Mouse (Mus musculus) G1E-ER4 (cell line): Measurements from ENCODE around the gene Fbxo28. TPM values are rescaled to one million over a fixed set of nuclear protein-coding genes. Genes with fewer than 3 reads are reported as not detected.

Source experiments
- GATA1 ChIP-seq: IDR thresholded peaks from one replicate; pipeline ENCODE4 v1.8.0; 2012; ENCODE audit warnings: low read length, inconsistent platforms
- polyA plus RNA-seq: library from polyadenylated mRNA; stranded (reverse); fragments of >175 nt; gene quantifications from 2 replicates; pipeline ENCODE4 v1.2.3, GENCODE M21; 2012

Fbxo28 gene
- 43.3 and 54.8 TPM in 2 replicates for polyA plus RNA-seq

DNA sequence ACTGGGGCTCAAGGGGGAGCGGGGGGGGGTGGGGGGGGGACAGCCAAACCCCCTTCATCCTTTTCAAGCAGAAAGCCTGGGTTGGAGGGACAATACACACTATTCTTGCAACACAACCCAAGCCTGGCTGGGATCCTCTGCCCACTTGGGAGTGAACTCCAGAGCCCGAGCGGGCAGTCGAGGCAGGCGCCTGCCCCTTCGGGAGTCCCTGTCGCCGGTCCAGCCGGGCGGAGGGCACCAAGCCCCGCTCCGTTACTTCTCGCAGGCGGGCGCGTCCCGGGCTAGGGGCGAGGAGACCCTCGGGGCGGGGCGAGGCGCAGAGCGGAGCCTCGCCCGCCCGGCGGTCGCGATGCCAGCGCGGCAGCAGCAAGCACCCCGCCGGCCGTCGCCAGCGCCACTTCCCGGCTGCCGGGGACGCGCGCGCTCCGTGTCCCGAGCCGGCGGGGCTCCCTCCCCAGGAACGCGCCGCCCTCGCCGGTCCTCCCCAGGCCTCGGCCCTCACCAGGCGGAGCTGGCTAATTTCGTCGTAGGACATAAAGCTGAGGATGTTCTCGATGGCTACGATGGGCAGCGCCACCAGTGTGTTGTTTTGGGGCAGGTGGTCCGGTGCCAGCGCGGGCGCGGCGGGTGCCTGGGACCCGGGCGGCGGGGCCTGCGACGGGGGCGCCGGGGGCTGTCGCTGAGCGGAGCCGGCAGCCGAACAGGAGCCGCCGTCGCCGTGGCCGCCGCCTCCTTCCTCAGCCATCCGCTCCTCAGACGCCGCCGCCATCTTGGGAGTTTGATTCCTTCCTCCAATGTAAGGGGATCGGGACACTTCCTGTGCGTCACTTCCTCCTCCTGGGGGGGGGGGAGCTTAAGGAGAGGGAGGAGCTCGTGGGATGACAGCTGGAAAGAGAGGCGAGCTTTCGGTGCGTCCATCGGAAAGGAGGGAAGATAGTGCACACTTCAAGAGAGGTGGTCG is at the start of gene Fbxo28:
Gene Fbxo28 (minus strand): TSS at position 809 of the 961 bp plus-strand sequence.
- TF ChIP-seq GATA1 = no peak

DNA sequence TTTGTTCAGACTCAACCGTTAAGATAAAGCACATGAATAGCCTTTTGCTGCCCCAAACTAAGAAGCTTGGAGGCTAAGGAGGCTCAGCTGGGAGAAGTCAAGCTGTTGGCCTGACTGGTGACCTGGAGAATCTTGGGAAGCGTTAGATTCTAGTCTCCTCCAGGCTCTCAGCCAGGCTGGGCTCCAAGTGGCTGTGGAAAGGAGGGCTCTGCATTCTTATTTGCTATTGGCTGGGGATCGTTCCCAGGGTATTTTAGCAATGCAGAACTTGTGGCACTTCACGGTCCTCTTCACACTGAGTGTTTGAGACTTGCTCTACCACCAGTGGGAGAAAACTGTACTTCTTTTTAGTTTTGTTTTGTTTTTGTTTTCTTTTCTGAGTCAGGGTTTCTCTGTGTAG is 47.3 kb upstream of the Fbxo28 start:
- TF ChIP-seq GATA1 = no peak

DNA sequence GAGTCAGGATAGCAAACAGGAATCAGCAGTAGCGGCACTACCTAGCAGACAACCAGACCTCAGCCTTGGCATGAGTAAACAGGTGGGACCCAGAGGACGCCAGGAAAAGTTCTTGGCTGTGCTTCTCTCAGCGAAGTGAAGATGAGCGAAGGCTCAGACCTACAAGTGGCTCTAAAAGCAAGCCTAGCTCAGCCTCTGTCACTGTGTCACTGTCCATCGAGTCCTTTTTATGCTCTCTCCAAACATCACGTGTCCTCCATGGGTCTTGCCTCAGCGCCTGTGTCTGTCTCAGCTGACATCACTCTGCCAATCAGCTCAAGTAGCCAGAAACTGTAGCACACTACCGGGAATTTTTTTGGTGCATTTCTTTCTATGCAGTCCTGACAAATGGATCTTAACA is 45.0 kb upstream of the Fbxo28 start:
- TF ChIP-seq GATA1 = no peak

DNA sequence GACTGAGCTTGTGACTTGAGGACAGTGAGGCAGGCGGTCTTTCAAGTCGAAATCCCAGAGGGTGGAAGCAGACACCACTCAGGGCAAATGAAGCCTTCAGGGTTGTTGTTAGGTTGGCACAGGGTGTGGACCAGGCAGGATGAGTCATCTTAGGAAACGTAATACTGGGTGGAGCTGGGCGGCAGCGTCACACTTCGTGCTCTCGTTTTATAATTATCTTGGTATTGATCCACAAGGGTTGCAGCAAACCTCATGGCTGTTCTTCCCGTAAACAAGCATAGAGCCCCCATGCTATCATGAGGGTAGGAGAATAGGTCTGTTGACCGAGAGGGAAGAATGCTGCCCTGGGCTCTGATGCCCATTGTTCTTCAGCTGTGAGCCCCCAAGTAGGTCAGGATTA is 41.7 kb upstream of the Fbxo28 start:
- no peak for TF ChIP-seq GATA1

DNA sequence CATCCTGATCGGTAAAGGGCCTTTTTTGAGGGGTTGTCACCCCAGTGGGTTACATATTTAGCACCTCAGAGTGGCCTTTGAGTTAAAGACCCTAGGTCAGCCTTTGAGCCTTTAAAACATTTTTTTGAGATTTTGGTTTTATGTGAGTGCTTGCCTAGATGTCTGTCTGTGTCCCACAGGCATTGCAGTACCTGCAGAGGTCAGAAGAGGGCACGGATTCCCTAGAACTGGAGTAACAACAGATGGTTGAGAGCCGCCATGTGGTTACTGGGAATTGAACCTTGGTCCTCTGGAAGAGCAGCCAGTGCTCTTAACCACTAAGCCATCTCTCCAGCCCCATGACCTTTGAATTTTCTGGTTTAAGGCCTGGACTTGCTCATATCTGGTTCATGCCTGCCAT is 39.9 kb upstream of the Fbxo28 start:
- no peak for TF ChIP-seq GATA1

DNA sequence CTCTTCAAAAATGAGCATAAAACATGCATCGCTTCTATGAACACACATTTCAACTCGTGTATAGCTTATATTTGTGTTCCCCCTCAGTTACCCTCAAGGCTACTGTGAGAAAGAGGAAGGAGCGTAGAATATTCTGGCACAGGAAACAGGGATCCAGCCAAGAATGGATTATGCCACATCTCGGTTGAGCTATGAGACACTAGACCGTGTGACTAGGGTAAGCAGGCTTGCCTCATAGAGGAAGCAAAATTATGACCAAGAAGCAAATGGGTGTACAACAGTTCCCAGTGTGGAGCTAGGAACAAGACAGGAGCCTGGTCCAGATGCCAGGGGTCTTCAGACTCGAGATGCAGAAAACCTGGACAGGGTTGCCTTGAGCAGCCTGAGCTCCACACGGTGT is 39.3 kb upstream of the Fbxo28 start:
- no peak for TF ChIP-seq GATA1

DNA sequence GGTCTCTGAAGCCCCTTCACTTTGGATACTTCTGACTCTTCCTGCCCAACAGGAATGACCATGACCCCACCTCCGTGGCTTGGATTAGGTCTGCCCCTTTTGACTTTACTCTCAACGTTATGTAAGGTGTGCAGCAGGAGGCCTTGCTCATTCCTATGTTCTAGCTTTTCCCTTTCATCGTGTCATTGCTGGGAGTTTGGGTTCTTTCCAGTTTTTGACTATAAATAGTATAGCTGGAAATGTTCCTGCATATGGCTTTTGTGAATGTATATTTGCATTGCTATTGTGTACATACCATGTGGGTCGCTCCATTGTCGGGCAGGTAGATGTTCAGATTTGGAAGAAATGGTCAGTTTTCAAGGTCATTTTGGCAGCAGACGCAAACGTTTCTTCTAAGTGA is 37.4 kb upstream of the Fbxo28 start:
- TF ChIP-seq GATA1 = no peak

DNA sequence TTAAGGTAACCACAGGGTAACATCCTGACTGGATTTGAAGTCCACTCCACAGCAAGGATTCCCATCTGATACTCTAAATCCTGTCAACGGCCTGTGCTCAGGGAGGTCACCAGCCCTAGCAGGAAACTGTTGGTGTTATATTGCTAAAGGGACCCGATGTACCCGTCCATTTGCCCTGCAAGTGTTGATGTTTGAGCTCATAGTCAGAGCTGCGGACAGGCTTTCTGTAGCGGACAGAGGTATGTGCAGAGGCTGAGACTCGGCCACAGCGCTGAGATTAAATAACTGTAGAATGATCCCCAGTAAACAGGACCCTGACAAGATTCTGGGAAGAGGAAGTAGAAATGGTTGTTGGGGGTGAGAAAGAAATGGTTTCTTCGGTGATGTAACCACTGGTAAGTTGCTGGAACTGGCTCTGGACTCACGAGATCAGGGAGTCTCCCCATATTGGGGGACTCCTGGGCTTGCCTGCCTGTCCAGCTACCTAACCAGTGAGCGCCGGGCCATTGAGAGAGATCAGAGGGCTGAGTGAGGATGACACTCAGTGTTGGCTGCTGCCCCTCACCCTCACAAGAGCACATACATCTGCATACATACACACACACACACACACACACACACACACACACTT is 36.9 kb upstream of the Fbxo28 start:
- no peak for TF ChIP-seq GATA1

DNA sequence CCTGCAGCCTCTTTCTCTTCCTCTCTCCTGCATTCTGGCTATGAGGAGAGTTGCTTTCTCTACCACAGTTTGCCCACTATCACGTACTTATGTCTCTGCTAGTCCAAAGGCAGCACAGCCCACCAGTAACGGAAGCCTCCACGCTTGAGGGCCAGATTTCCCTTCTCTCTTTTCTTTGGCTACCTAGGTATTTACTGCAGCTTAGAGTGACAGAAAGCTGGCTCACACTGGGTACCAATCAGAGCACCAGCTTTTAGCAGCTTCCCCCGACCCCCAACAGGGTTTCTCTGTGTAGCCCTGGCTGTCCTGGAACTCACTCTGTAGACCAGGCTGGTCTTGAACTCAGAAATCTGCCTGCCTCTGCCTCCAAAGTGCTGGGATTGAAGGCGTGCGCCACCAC is 36.1 kb upstream of the Fbxo28 start:
- no peak for TF ChIP-seq GATA1

DNA sequence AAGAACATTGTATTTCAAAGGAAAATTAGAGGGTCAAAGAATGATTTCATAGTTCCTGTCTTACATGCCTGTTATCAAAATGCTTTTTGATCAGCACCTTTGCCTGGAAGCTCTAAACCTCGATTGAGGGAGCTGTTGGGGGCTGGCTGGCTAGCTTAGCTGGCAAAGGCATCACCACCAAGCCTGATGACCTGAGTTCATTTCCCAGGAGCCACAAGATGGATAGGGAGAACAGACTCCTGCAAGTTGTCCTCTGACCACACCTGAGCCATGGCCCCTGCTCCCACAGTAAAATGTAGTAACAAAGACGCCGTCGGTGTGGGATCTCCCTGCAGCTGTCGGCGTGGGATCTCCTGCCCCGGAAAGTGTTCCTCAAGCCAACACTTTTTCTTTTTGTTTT is 35.4 kb upstream of the Fbxo28 start:
- no peak for TF ChIP-seq GATA1

DNA sequence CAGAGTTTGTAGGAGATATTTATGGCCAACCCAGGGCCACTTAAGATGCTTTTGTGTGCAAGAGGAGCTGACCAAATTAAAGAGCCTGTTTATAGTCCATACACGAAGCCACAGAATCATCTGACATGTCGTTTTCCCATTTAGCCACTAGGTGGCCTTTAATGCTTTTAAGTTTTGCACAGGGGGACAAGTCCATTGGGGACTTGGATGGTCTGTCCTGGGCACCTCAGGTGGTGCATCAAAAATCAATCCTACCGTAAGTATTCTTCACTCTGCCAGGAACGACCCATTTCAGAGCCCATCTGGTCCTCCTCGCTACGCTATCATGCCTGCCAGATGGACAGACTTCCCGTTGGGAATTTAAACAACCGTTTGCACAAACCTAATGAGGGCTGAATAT is 34.8 kb upstream of the Fbxo28 start:
- TF ChIP-seq GATA1 = no peak

DNA sequence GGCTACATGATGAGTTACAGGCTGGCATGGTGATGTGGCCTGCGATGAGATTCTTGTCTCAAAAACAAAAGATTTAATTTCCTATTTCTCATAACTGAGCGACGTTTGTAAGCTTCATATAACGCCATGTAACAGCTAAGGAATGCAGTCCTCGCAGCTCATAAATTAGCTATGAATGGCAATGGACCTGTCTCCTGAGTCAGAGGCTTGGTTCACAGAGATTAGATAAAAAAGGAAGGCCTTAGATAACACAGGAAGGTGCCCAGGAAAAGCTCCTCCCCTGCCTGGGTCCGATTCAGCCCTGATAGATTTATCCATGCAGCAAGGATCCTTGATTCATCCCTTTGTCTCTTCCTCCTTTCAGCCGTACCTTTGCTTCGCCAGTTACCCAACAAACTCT is 30.5 kb upstream of the Fbxo28 start:
- peak; percentile 5 for TF ChIP-seq GATA1

DNA sequence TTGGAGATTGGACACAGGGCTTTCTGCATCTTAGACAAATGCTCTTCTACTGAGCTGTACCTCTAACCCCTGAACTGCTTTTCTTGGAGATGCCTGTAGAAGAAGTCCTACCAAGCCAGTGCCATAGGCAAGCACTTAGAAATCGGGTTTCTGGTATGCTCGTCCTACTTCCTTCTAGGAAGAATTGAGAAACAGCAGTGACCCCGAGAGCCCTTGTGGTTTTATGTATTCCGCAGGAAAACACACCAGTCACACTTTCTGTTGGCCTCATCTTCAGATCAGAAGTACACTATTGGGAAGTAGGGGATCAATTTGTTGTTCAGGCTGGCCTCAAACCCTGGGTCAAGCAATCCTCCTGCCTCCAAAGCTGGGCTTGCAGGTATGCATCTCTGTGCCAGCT is 28.0 kb upstream of the Fbxo28 start:
- TF ChIP-seq GATA1 = no peak

DNA sequence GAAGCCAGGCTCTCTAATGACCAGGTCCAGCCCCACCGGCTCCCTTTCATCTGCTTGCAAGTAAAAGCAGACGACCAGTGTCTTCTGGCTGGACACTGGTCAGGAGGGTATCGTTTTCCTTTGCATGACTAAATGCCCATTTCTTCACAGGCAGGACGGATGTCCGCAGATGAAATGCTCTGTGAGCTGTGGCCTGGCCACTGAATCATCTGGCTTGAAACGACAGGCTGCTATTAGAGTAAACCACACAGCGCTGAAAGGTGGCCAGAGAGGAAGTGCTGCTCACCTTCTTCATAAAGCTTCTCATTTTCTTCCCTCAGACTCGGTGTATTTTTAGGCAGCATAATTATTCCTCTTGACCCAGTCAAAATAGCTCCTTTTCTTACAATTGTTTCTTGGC is 27.4 kb upstream of the Fbxo28 start:
- TF ChIP-seq GATA1 = no peak

DNA sequence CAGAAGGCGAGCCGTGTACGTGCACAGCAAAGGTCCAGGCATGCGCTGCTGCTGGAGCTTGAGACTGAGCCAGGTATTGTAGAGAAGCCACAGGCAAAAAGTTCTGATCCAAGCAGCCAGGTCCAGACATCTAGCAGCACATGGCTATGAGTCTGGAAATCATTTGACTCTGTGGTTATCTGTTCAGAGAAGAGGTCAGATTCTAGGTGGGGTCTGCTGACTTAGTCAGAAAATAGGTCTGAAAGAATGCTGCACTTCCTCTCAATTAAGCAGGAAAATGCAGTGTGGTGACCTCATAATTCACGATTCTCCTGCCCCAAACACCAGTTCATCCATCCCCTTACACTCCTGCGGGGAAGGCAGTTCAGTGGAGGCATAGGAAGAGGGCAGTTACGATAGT is 26.9 kb upstream of the Fbxo28 start:
- no peak for TF ChIP-seq GATA1

DNA sequence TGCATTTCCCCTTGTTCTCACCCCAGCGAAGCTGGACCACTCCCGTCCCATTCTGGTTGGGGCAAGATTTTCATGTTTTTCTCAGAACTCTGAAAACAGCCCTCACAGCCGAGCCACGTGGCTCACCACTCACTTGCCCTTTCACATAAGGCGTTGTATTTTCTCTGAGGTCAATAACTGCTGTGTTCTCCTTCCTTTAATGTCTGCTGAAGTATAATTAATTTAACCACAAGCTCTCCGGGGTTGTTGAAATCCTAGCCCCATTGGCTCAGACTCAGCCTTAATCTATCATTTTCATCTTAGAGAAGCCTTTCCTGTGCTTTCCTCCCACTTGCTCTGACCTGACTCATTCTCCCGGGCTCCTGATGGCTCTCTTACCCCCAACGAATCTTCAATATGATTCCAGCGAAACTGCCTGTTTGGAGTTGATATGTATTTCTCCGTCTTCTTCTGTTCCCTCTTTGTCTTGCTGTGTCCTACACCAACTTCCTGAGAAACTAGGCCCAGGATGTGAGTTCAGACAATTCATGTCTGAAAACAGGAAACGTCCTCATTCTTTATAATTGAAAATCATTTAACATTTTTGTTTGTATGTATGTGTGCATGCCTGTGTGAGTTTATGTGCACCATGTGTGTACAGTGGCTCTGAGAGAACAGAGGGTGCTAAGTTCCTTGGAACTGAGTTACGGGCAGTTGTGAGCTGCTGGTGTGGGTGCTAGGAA is 22.4 kb upstream of the Fbxo28 start:
- TF ChIP-seq GATA1 = no peak
